Mouse (Mus musculus) stomach, embryonic 15.5 days (tissue): Measurements from ENCODE around the gene Xpnpep2. TPM values are rescaled to one million over a fixed set of nuclear protein-coding genes. Genes with fewer than 3 reads are reported as not detected.

Experiments
- ATAC-seq: fragments of 200-750 bp; cut with Nextera tagmentation; 2 replicates; pipeline ENCODE4 v1.8.0; 2017; ENCODE audit warnings: low read depth, moderate number of reproducible peaks, moderate TSS enrichment; ENCODE audit not compliant: insufficient read depth, low FRiP score
- H3K27ac ChIP-seq: fragments of 300-500 bp; sonication (generic); 2 replicates; pipeline ENCODE4 v1.5.1; 2015; ENCODE audit warnings: mild to moderate bottlenecking, inconsistent platforms
- H3K27me3 ChIP-seq: fragments of 300-500 bp; sonication (generic); replicated peaks from 2 replicates; pipeline ENCODE4 v1.6.1; 2015; ENCODE audit warnings: inconsistent platforms
- H3K36me3 ChIP-seq: fragments of 300-500 bp; sonication (generic); 2 replicates; pipeline ENCODE4 v1.6.1; 2015; ENCODE audit warnings: inconsistent platforms
- H3K4me1 ChIP-seq: fragments of 300-500 bp; sonication (generic); 2 replicates; pipeline ENCODE4 v1.6.1; 2015; ENCODE audit warnings: inconsistent platforms
- H3K4me2 ChIP-seq: fragments of 300-500 bp; sonication (generic); 2 replicates; pipeline ENCODE4 v1.6.1; 2015; ENCODE audit warnings: mild to moderate bottlenecking, inconsistent platforms
- H3K4me3 ChIP-seq: fragments of 300-500 bp; sonication (generic); replicated peaks from 2 replicates; pipeline ENCODE4 v1.5.1; 2015; ENCODE audit warnings: inconsistent platforms
- H3K9ac ChIP-seq: fragments of 300-500 bp; sonication (generic); 2 replicates; pipeline ENCODE4 v1.6.1; 2015; ENCODE audit warnings: inconsistent platforms
- H3K9me3 ChIP-seq: fragments of 300-500 bp; sonication (generic); 2 replicates; pipeline ENCODE4 v1.6.1; 2016; ENCODE audit warnings: inconsistent platforms
- WGBS: fragments of 180-500 bp; shearing (Covaris S2); methylation state at CpG from one replicate; pipeline ENCODE4 v1.1.7; 2015; 5-methylcytosine and 5-hydroxymethylcytosine counted together
- polyA plus RNA-seq: library from polyadenylated mRNA; unstranded; fragments of >200 nt; fragmentation: Nextera tagmentation; extraction: Ambion mirVana; gene quantifications from 2 replicates; pipeline ENCODE4 v1.2.1, GENCODE M21; 2015

Gene Xpnpep2
- polyA plus RNA-seq, 1 experiment from 2014 or later = 1.4 TPM

DNA sequence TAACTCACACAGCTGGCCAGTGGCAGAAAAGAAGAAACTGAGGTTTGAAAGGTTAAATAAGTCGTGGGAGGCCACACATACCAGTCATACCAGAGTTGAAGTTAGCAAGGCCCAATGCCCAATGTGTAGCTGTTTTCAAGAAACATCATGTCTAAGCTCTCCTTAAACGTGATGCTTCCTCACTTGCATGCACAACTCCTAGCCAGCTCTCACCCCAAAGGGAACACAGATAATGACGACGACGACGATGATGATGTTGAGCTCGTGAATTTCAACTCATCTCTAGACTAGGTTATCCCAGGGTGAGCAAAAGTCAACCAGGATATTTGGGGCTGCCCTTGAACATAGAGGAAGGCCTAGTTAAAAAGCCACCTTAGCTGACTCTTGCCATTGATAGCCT, 43.6 kb downstream of the Xpnpep2 start:
- no peak overlapping the region for H3K9ac ChIP-seq
- H3K4me1 ChIP-seq = no peaks in the 10 kb centered on the region
- no peaks in the 10 kb centered on the region for H3K36me3 ChIP-seq
- no peaks in the 10 kb centered on the region for H3K9me3 ChIP-seq
- H3K27me3 ChIP-seq = no peaks in the 10 kb centered on the region
- no peak for ATAC-seq
- no peak overlapping the region for H3K4me2 ChIP-seq
- WGBS = 77% methylated on average over 7 of the region's 7 CpGs
- no peak overlapping the region for H3K27ac ChIP-seq
- no peak overlapping the region for H3K4me3 ChIP-seq

GRCm38 (mm10) chrX:48153414-48153813, 44.9 kb downstream of the Xpnpep2 start:
- ATAC-seq = peak; percentile 72; the same call in 1 of the 2 replicates
- H3K27me3 ChIP-seq = no peaks in the 10 kb centered on the region
- no peak overlapping the region for H3K4me2 ChIP-seq
- H3K4me1 ChIP-seq = no peaks in the 10 kb centered on the region
- no peak overlapping the region for H3K9ac ChIP-seq
- H3K27ac ChIP-seq = no peak overlapping the region
- 68% methylated on average over 2 of the region's 2 CpGs for WGBS
- H3K9me3 ChIP-seq = no peaks in the 10 kb centered on the region
- no peak overlapping the region for H3K4me3 ChIP-seq
- no peaks in the 10 kb centered on the region for H3K36me3 ChIP-seq

GRCm38 (mm10) chrX:48153949-48154348, 45.4 kb downstream of the Xpnpep2 start:
- Histone ChIP-seq H3K4me1 (no peaks in the 10 kb centered on the region), H3K27ac (no peak overlapping the region), H3K4me3 (no peak overlapping the region), H3K36me3 (no peaks in the 10 kb centered on the region), H3K9me3 (no peaks in the 10 kb centered on the region), H3K4me2 (no peak overlapping the region), H3K9ac (no peak overlapping the region), H3K27me3 (no peaks in the 10 kb centered on the region)
- ATAC-seq = no peak
- 59% methylated on average over 2 of the region's 2 CpGs for WGBS

- no peak overlapping the region for H3K4me3 ChIP-seq
- no peak overlapping the region for H3K9ac ChIP-seq
- H3K9me3 ChIP-seq = no peaks in the 10 kb centered on the region
These were observed 47.0 kb downstream of the Xpnpep2 start for GRCm38 (mm10) chrX:48155489-48155888.

GRCm38 (mm10) chrX:48157396-48157795, 48.9 kb downstream of the Xpnpep2 start:
- no peaks in the 10 kb centered on the region for H3K4me1 ChIP-seq
- 81% methylated on average over 8 of the region's 8 CpGs for WGBS
- no peak overlapping the region for H3K4me2 ChIP-seq
- H3K9me3 ChIP-seq = no peaks in the 10 kb centered on the region
- no peak overlapping the region for H3K9ac ChIP-seq
- H3K4me3 ChIP-seq = no peak overlapping the region
- no peaks in the 10 kb centered on the region for H3K36me3 ChIP-seq
- no peak for ATAC-seq
- H3K27ac ChIP-seq = no peak overlapping the region
- H3K27me3 ChIP-seq = no peaks in the 10 kb centered on the region

More at GRCm38 (mm10) chrX:48155489-48155888, 47.0 kb downstream of the Xpnpep2 start:
- no peak overlapping the region for H3K4me2 ChIP-seq
- H3K4me1 ChIP-seq = no peaks in the 10 kb centered on the region
- H3K27ac ChIP-seq = no peak overlapping the region
- H3K36me3 ChIP-seq = no peaks in the 10 kb centered on the region
- ATAC-seq = no peak
- H3K27me3 ChIP-seq = no peaks in the 10 kb centered on the region
- WGBS = 91% methylated on average over 6 of the region's 6 CpGs

DNA sequence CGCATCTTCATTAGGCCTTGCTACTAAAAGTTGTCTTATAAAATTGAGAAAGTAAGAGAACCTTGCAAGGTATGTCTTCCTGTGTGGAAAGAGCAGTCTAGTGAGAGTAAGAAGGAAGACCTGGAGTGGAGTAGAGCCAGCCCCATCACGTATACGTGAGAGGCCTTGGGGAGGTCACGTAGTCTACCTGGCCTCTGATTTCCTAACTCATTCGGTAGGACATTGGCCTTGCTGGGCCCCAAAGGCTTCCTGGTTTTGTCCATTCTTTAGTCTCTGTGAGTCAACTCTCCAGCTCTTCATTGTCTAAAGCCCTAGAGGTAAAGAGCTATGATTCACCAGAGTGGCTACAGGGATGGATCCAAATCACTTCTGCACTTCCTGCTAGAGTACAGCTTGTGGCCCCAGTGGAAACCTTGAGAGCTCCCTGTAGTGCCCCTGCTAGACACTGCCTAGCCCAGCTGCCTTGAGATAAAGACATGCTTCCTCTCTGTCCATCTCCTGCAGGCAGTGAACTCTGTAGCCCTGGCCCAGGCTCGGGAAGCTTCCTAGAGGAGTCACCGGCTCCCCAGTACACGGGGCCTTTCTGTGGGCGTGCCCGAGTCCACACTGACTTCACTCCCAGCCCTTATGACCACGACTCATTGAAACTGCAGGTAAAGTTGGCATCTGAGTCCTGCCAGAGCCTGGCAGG, 49.8 kb downstream of the Xpnpep2 start:
- Histone ChIP-seq H3K4me2 (no peak overlapping the region), H3K27ac (no peak overlapping the region), H3K4me1 (no peaks in the 10 kb centered on the region), H3K4me3 (no peak overlapping the region), H3K36me3 (no peaks in the 10 kb centered on the region), H3K27me3 (no peaks in the 10 kb centered on the region), H3K9me3 (no peaks in the 10 kb centered on the region), H3K9ac (no peak overlapping the region)
- no peak for ATAC-seq
- WGBS = 81% methylated on average over 11 of the region's 11 CpGs

DNA sequence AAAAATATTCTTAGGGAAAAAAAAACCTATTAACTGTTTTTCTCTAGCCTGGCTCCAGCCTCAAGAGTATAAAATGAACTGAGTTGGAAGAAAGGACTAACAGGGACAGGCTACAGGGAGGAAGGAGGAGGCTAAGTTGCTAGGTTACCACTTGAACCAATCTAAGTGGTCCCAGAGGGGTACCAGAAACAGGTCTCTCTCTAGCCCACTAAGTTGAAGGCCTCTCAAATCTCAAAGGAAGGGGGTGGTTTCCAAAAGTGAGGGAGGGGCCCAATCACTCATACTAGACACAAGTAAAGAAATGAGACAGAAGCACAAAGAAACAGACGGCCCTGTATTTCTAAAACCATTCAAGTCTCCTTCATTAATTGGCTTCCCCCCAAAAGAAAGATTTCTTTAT, 61.4 kb downstream of the Xpnpep2 start:
- no peaks in the 10 kb centered on the region for H3K9me3 ChIP-seq
- 58% methylated on average over 1 of the region's 1 CpGs for WGBS
- no peaks in the 10 kb centered on the region for H3K27me3 ChIP-seq
- H3K36me3 ChIP-seq = no peaks in the 10 kb centered on the region
- no peak for ATAC-seq
- no peaks in the 10 kb centered on the region for H3K4me1 ChIP-seq
- no peak overlapping the region for H3K9ac ChIP-seq
- H3K4me3 ChIP-seq = no peak overlapping the region
- no peak overlapping the region for H3K4me2 ChIP-seq
- no peak overlapping the region for H3K27ac ChIP-seq

DNA sequence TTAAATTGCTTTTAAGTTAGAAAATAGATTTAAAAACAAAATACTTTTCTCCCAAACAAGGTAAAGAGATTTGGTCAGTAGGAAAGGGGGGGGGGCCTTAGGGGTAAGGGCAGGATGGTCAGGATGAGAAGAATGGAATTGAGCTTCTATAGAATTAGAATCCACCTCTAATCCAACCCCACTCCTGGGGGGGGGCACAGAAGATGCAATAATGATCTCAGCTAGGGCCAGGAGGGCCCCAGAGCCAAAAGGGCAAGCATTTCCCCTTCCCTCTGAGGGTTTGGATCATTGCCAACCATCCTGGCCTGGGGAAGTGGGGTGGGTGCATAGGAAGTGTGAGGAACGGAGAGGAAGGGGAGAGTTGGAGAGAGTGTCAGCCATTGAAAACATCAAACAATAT, 61.8 kb downstream of the Xpnpep2 start:
- H3K27me3 ChIP-seq = no peaks in the 10 kb centered on the region

DNA sequence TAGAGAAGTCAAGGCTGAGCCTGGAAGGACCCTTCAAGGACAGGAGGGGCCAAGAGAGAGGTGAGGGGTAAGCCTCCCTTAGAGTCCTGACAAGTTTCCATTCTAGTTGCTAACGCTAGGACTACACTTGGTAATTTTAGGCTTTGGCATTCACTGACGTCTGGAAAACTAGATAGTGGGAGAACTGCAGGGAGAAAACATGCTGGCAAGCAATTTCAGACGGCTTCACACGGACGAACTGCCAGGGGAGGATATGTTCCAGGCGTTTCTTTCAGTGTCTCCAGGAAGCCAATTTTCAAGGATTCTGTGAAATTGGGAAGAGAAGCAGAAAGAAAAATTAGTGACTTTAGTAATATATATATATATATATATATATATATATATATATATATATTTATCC, 73.3 kb downstream of the Xpnpep2 start:
- WGBS = 82% methylated on average over 6 of the region's 6 CpGs
- H3K4me1 ChIP-seq = no peaks in the 10 kb centered on the region
- H3K27me3 ChIP-seq = no peaks in the 10 kb centered on the region
- 0 out of 2 replicates have a peak, but pooled peaks cover 2% of the 10 kb centered on the region for H3K36me3 ChIP-seq
- no peak overlapping the region for H3K27ac ChIP-seq
- H3K4me3 ChIP-seq = no peak overlapping the region
- H3K4me2 ChIP-seq = no peak overlapping the region
- no peak for ATAC-seq
- H3K9ac ChIP-seq = no peak overlapping the region
- H3K9me3 ChIP-seq = no peaks in the 10 kb centered on the region

More for the DNA sequence above, 61.8 kb downstream of the Xpnpep2 start:
- H3K4me1 ChIP-seq = no peaks in the 10 kb centered on the region
- H3K4me2 ChIP-seq = no peak overlapping the region
- H3K36me3 ChIP-seq = no peaks in the 10 kb centered on the region
- no peaks in the 10 kb centered on the region for H3K9me3 ChIP-seq
- WGBS = 45% methylated on average over 1 of the region's 1 CpGs
- H3K27ac ChIP-seq = no peak overlapping the region
- H3K9ac ChIP-seq = no peak overlapping the region
- no peak for ATAC-seq
- no peak overlapping the region for H3K4me3 ChIP-seq

DNA sequence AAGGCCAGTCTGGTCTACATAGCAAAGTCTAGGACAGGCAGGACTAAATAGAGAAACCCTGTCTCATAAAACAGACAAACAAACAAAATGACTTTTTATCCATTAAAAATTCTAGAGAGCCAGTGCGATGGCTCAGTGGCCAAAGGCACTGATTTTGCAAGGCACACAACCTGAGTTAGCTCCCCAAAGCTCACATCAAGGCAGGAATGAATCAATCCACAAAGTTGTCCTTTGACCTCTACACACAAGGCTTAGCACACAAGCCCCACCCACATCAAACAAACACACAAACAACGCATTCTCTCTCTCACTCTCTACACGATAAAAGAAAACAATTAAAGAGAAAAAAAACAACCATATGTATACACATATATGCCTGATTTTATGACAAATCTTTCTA, 76.2 kb downstream of the Xpnpep2 start:
- Histone ChIP-seq H3K4me3 (no peak overlapping the region), H3K36me3 (0 out of 2 replicates have a peak, but pooled peaks cover 2% of the 10 kb centered on the region), H3K4me2 (no peak overlapping the region), H3K4me1 (no peaks in the 10 kb centered on the region), H3K9ac (no peak overlapping the region), H3K27me3 (no peaks in the 10 kb centered on the region), H3K27ac (no peak overlapping the region), H3K9me3 (no peaks in the 10 kb centered on the region)
- WGBS = 59% methylated on average over 3 of the region's 3 CpGs
- ATAC-seq = no peak
